Mouse (Mus musculus) CH12.LX (cell line): ENCODE results near the gene Cox14.

ENCODE experiments used
- CHD1 ChIP-seq: IDR thresholded peaks from 2 replicates; pipeline ENCODE4 v1.6.1; 2012; ENCODE audit warnings: low read depth, low read length, improper control_type of control experiment, inconsistent platforms
- CHD2 ChIP-seq: IDR thresholded peaks from 2 replicates; pipeline ENCODE4 v1.6.1; 2011; ENCODE audit warnings: low read length, improper control_type of control experiment
- CTCF ChIP-seq, 2 experiments: IDR thresholded peaks in 1 of 2; conservative IDR thresholded peaks in 1 of 2; 2 replicates each; pipeline ENCODE4 v1.5.1; 2011 to 2012; ENCODE audit warnings: low read depth in 2 of 2, low read length in 2 of 2, improper control_type of control experiment in 1 of 2, inconsistent platforms in 1 of 2, mild to moderate bottlenecking in 1 of 2, moderate library complexity in 1 of 2
- EP300 ChIP-seq: IDR thresholded peaks from 2 replicates; pipeline ENCODE4 v1.6.1; 2011; ENCODE audit warnings: low read length, improper control_type of control experiment
- HCFC1 ChIP-seq: IDR thresholded peaks from 2 replicates; pipeline ENCODE4 v1.6.1; 2012; ENCODE audit warnings: low read depth, mild to moderate bottlenecking, inconsistent platforms, low read length, improper control_type of control experiment
- MAX ChIP-seq: IDR thresholded peaks from 2 replicates; pipeline ENCODE4 v1.6.1; 2011; ENCODE audit warnings: low read length, improper control_type of control experiment
- POLR2A ChIP-seq: IDR thresholded peaks from 2 replicates; pipeline ENCODE4 v1.6.1; 2011; ENCODE audit warnings: low read depth, mild to moderate bottlenecking, improper control_type of control experiment, low read length
- POLR2AphosphoS2 ChIP-seq: IDR thresholded peaks from 2 replicates; pipeline ENCODE4 v1.6.1; 2011; ENCODE audit warnings: low read depth, low read length, improper control_type of control experiment
- RCOR1 ChIP-seq: conservative IDR thresholded peaks from 2 replicates; pipeline ENCODE4 v1.6.1; 2012; ENCODE audit warnings: low read depth, mild to moderate bottlenecking, inconsistent platforms, low read length, improper control_type of control experiment
- SIN3A ChIP-seq: IDR thresholded peaks from 2 replicates; pipeline ENCODE4 v1.6.1; 2012; ENCODE audit warnings: low read length, improper control_type of control experiment, inconsistent platforms
- TCF12 ChIP-seq: IDR thresholded peaks from 2 replicates; pipeline ENCODE4 v1.6.1; 2014; ENCODE audit warnings: low read depth, mild to moderate bottlenecking, inconsistent platforms, low read length, improper control_type of control experiment
- USF1 ChIP-seq: IDR thresholded peaks from 2 replicates; pipeline ENCODE4 v1.6.1; 2014; ENCODE audit warnings: low read depth, mild to moderate bottlenecking, inconsistent platforms, low read length, improper control_type of control experiment
- ZC3H11A ChIP-seq: IDR thresholded peaks from 2 replicates; pipeline ENCODE4 v1.6.1; 2012; ENCODE audit warnings: low read depth, mild to moderate bottlenecking, inconsistent platforms, low read length, improper control_type of control experiment
- ZMIZ1 ChIP-seq: IDR thresholded peaks from 2 replicates; pipeline ENCODE4 v1.6.1; 2012; ENCODE audit warnings: low read depth, mild to moderate bottlenecking, inconsistent platforms, low read length, improper control_type of control experiment

DNA sequence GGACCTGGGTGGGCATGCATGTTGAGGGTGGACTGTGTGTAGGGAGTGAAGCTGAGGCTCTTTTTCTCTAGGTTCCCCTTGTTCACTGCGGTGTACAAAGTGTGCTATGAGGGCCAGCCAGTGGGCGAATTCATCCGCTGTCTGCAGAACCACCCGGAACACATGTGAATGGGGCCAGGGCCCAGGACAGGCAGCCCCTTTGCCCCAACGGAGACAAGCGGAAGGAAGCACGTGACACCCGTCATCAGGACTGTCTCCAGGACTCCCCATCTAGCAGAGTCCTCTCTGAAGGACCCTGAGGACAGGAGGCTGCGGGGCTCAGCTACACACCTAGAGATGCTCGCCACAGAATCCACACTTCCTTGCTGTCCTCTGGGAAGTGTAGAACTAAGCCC, 2.3 kb upstream of the Cox14 start:
- TF ChIP-seq RCOR1 (no peak), POLR2AphosphoS2 (no peak), POLR2A (no peak), CHD1 (no peak), CTCF (conservative IDR thresholded peaks at IDR 0.05 in 1 of 2, IDR thresholded peaks at IDR 0.05 in 1 of 2; ENCODE audit: low read depth in 2 of 2, low read length in 2 of 2) (no peak), HCFC1 (no peak), ZMIZ1 (no peak), USF1 (no peak), EP300 (no peak), CHD2 (no peak), SIN3A (no peak), ZC3H11A (no peak), TCF12 (no peak), MAX (no peak)
